Mouse (Mus musculus): Measurements from ENCODE around the gene Ccdc34.

- no peak for TF ChIP-seq GATA1 (IDR thresholded peaks at IDR 0.05; ENCODE audit: low read length)
- TF ChIP-seq TAL1 (IDR thresholded peaks at IDR 0.05; ENCODE audit: low read length), result no peak
These were observed at the start of gene Ccdc34 for GRCm38 (mm10) chr2:110017616-110018505.
